Mouse (Mus musculus) brain, embryonic 18.5 days (tissue): Measurements from ENCODE around the gene Prpf18.
"Not testable (repeated sequence)": the region's sequence is repeated elsewhere in the genome, so short reads cannot be mapped to it uniquely, and the experiment has no call there.

Experiments used
- DNase-seq: peaks from one replicate; pipeline ENCODE4 v3.0.0-alpha.2; 2012; ENCODE audit warnings: low read depth, low spot score

Gene Prpf18

DNA sequence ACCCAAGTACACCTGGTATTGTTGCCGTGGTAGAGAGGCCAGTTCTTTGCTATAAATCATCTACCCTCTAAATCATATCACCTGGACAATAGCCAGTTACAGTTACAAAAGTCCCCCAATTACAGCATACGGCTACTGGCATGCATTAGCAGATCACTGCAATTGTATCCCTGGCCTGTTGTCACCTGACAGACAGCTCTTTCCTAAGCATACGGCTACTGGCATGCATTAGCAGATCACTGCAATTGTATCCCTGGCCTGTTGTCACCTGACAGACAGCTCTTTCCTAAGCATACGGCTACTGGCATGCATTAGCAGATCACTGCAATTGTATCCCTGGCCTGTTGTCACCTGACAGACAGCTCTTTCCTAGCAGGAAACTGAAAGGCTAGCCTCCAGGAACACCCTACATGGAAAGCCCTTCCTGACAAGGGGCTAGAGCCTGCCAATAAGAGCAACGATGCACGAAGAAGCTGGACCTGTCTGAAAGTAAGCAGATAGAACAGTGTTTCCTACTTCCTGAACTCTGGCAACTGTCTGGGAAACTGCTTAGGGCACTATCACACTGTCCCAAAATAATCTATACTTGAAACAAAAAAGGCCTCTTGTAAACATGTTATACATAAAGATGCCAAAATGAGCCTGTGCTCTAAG lies 37.5 kb downstream of the Prpf18 start:
- not testable (repeated sequence) for DNase-seq

DNA sequence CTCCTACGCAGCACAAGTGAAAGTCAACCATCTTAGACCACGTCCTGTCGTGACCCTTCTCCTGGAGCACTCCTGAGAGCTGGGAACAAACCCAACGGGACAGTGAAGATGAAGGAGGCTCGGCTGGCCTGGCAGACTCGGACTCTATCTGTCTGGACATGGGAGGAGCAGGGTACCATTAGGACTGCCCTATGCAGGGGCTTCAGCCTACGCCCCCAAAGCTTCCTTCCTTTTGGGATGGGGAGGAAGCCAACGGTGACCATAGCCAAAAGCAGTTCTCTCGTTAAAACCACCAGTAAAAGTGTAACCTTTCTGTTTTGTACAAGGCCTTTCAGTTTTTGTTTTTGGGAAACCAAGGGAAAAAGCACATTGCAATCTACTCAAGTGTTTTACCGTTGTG lies 40.2 kb downstream of the Prpf18 start:
- no peak for DNase-seq

DNA sequence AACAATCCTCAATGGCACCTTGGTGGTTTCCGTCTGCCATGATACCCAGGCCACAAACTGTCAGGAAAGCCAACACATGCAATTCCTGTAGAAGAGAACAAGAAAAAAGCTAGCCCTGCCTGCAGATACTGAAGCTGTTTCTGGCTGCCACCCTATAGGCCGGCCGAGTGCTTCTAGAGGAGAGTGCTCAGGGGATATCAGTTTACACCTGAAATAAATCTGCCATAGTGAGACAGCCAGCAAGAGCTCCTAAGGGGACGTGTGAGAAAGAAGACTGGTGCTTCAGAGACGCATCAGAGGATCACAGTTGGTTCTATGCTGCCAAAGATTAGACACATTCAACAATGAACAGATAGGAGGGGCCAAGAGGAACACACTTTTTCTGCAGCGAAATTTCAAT lies 40.6 kb downstream of the Prpf18 start:
- DNase-seq, result no peak

DNA sequence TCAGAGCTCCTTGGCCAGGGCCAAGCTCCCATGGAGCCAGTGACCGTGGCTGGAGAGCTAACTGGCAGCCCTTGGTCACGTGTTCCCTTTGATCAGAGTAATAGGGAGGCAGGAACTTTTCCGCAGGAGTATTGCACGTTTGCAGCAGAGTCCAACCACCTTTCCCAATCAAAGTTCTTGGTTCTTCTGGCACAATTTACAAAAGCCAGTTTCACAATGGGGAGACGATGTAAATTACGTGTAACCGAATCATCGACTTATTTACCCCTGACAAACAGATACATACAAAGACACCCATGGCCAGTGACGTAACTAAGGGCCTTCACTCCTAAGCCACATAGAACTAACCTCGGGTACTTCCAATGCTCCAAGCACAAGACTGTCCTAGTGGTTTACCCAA lies 42.5 kb downstream of the Prpf18 start:
- no peak for DNase-seq

DNA sequence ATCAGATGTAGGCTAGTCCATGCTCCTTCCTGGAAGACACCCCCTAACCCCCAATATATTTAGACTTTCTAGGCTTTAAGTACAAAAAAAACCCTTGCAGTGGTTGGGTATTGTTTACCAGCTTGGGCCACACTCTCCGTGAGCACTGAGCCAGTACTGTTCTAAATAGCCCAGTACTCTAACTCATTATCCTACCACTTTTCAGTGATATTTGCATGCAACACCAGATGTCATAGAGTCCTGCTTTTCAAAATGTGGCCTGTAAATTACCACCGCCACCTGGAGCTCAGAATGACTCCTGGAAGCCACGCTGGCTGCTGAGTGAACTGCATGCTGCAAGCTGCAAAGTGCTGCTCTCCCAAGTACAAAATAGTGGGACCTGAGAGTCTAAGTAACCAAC lies 43.7 kb downstream of the Prpf18 start:
- DNase-seq, result no peak

DNA sequence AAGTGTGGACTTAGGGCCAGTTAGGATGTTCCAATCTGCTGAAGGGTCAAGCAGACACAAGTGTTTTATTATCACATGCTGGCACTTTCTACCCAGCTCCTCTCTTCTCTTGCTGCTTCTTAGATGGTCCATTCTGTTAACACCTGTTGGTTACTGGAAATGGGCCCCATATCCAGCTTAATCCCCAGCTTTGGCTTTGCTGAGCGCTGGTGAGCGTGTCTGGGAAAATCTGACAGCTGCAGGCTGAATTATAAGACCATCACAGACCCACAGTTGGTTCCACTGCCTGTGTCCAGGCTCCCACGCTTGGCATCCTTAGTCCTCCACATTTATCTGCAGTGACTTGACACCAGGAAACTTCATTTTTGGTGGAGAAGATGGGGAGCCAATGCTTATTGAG lies 45.4 kb downstream of the Prpf18 start:
- DNase-seq, result no peak

DNA sequence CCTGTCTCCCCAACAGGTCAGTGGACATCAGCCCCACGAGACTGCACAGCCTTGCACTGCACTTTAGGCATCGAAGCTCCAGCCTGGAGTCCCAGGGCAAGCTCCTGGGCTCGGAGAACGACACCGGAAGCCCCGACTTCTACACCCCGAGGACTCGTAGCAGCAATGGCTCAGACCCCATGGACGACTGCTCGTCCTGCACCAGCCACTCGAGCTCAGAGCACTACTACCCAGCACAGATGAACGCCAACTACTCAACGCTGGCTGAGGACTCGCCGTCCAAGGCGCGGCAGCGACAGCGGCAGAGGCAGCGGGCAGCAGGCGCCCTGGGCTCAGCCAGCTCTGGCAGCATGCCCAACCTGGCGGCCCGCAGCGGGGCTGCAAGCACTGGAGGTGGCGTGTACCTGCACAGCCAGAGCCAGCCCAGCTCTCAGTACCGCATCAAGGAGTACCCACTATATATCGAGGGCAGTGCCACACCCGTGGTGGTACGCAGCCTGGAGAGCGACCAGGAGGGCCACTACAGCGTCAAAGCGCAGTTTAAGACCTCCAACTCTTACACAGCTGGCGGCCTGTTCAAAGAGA lies 48.5 kb downstream of the Prpf18 start:
- DNase-seq, result no peak

DNA sequence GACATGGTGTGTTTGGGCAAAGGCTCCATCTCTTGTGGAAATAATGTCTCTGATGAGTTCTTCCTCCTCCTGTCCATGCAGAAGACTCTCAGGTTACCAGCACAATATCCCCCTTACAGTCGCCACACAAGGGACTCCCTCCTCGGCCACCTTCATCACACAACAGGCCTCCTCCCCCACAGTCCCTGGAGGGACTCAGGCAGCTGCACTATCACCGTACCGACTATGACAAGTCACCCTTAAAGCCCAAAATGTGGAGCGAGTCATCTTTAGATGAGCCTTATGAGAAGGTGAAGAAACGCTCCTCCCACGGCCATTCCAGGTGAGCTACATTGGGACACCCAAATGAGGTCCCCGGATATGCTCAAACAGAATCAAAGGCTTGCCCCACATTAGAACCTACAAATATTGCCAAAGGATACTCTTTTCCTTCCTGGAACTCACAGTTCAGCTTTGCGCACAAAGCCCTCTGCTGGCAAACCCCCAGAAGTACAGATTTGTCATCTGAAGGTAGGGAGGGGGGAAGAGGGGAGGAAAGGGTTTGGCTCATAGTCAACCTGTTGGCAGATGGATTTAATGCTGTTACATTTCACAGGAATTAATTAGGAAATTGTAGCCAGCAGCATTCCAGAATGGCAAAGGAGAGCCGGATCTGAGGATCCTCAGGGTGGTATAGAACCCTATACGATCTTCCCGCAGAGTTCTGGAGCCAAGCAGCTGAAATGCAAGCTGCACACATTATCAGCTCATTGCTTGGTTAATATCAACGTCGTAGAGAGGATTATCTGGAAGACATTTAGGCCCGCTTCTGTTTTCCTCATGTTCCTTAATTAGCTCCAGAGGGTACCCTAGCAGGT lies 50.7 kb downstream of the Prpf18 start:
- DNase-seq, result peak; percentile 49

DNA sequence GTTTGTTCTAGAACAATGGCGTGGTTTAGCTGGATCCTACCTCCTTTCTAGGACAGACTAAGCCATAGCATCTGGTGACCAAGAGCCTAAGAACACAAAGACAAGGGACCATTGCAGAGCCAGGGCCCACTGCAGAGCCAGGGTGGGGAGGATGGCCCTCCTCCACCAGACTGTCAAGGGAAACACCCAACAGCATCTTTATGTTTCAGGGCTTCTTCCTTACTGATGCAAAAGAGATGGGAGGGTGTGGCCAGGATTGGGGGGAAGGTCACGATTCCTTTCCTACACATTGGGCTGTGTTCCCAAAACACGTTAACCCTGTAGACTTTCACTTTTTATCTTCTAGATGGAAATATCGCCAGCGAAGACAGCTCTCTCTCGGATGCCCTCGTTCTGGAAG lies 54.9 kb downstream of the Prpf18 start:
- DNase-seq, result no peak

DNA sequence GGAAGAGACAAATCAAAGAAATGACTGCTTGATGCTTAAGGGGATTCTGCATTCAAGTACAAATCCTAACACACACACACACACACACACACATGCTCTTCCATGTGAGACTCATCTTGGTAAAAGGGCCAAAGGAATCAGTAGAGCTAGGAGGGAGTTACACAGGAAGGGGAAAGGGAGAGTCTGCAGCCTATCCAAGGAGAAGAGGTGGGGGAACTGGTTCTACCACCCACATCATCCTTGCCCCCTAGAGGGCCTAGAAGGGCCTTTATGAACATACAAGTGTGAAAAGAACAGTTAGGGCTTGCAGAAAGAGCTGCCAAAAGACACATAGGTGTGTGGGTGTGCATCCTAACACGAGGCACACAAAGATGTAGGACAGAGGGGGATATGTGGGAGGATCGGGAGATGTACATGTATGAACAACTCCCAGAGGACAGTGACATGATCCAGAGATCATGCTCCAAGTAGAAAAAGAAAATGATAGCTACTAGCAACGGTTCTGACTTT lies 58.0 kb downstream of the Prpf18 start:
- no peak for DNase-seq

DNA sequence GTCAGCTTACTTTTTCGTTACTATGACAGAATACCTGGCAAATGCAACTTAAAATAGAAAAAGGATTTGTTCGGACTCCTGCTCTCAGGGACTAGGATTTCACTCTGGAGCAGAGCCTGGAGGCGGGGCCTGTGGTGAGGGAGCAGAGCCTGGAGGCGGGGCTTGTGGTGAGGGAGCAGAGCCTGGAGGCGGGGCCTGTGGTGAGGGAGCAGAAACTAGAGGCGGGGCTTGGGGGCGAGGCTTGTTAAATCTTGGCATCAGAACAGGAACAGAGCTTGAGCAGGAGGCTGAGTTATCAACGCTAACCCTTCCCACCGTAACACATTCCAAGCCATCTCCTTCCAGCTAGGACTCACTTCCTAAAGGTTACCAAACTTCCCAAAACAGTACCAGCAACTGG lies 58.5 kb downstream of the Prpf18 start:
- DNase-seq, result no peak

DNA sequence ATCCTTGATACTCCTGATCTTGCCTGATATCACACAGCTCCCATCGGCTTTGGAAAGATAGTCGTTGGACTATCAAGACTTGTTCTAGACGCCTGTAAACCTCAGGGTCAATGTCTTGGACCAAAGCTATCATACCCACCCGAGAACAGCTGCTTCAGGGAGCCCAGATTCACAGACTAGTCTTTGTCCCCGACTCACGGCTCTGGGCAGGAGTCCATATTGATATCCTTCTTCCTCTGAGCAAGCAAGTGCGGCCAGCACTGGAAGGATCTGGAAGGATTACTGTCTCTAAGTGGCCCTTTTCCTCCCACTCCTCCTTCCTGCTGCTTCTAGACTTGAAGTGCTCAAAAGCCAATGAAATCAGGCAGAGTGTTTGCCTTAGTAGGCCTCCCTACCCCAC lies 59.2 kb downstream of the Prpf18 start:
- DNase-seq, result no peak

DNA sequence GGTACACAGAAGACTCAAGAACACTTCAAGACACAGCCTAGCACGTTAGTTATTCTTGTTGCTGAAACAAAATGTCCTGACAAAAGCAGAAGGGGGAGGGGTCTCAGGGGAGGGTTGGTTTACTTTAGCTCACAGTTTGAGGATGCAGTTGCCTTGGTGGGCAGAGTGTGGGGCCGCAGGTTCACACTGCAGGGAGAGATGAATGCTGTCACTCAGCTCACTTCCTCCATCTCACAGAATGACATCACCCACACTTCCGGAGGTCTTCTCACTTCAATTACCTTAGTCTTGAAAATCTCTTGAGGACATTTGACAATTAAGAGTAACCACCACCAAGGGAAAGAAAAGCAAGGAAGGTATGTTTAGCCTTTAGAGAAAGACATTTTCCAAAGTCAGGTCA lies 60.3 kb downstream of the Prpf18 start:
- DNase-seq, result no peak

DNA sequence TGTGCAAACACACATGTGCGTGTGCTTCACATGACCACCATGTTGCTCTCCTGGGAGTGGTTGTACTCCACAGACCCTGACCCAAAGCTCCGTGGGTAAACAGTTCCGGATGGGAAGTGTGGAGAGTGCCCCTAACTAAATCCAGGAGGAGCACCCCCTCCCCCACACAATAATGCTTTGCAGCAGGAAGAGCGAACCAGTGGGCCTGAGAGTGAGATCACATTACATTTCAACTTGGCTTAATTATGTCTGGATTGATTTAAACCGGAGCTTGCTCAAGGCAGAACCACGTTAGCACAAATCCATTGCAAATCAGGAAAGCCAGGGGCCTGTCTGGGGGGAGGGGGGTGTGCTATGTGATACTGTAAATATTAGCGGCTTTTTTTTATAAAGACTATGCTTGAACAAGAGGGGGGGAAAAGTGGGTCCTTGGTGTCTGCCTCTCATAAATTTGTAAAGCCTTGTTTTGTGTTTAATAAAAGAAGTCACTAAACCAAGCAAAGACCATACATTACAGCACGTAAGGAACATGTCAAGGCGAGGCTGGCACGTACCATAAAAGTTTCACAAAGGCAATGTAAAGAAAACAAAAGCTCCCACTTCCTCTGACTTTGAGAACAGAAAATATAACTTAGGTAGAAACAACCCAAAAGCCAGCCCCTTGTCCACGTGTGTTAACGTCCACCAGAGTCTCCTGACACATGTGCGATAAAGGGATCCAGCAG lies 64.1 kb downstream of the Prpf18 start:
- DNase-seq, result no peak

DNA sequence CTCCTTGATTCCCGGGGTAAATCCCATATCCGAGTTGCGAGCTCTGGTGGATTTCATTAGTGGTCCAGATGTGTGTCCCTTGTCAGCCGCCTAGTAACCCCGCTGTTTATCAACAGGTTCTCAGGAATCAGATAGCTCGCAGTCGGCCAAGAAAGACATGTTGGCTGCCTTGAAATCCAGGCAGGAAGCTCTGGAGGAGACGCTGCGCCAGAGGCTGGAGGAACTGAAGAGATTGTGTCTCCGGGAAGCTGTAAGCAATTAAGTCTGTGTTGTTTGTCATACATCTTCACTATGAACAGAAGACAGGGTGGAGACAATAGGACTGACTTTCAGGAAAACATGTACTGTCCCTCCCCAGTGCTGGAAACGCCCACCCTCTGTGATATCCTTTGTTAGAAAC lies 65.7 kb downstream of the Prpf18 start:
- DNase-seq, result no peak

DNA sequence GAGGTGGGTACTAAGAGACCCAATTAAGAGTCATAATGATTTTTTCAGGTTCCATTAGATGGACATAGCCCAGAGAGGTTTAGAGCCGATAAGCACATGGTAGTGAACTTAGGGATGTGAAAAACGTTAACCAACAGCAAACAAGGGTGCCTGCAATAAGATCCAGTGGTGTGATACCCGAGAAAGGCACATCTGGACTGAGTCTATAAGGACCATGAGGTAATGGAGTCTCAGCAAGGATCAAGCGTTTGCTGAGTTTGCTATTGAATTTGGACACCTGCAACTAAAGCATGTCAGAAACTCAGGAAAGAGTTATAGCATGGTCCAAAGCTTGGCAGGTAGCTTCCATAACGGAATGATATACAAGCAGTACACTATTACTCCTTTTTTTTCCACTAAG lies 67.7 kb downstream of the Prpf18 start:
- no peak for DNase-seq

DNA sequence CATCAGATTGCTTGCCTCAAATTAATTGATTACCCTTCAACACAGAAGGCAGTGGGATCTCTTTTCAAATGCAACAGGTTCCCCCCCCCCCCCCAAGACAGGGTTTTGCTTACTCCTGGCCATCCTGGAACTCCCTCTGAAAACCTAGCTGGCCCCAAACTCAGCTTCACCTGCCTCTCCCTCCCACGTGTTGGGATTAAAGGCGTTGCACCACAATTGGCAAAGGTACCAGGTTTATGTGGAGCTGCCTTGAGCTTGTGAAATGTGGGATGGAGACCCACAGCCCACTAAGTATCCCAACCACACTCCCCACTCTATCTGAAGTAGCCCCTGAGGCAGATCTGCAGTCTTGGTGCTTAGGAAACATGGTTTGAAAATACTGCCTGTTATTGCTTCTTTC lies 69.0 kb downstream of the Prpf18 start:
- no peak for DNase-seq

DNA sequence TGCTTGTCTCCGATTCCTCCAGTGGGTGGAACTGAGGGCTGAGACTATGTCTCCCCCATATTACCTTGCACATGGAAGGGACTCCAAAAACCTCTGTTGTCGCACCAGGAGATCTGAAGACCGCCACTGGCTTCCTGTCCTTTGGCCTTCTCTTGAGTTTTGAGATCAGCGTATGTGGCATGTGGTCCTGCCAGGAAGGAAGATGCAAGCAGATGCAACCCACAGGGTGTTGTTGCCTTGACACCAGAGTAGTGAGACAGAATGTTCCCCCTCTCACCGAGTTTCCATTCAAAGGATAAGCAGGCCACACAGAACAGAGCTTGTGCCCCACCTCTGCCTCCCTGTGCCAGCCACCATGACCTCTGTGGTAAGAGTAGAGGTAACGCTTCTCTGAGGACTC lies 71.2 kb downstream of the Prpf18 start:
- no peak for DNase-seq

DNA sequence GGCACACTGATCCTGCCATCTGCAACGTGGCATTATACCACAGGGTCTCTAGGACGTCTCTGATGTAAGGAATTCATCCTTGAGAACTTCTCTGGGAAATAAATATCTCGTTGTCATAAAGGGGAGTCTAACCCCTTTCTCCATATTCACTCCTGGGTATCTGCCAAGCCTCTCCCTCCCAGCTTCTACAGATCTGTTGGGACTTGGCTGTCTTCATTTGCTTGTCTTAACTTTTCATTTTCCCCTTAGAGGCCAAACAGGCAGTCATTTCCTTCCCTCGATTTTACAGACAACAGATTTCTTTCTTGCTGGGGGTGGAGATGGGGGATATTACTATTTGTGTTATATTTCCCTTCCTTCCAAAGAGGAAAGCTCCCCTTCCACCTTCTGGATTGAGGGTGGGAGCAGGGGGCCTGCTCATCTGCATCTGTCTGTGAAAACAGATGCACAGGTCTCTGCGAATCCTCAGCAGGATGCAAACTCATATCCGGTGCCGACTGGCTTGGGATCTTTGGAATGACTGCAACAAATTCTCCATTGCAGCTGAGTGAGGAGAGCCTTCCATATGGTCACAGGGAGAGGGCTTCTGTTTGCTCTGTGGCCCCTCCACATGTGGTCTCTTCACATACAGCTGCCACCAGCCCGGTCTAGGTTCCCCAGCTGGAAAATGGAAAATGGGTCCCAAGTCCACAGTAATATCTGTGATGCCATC lies 72.4 kb downstream of the Prpf18 start:
- DNase-seq, result no peak

DNA sequence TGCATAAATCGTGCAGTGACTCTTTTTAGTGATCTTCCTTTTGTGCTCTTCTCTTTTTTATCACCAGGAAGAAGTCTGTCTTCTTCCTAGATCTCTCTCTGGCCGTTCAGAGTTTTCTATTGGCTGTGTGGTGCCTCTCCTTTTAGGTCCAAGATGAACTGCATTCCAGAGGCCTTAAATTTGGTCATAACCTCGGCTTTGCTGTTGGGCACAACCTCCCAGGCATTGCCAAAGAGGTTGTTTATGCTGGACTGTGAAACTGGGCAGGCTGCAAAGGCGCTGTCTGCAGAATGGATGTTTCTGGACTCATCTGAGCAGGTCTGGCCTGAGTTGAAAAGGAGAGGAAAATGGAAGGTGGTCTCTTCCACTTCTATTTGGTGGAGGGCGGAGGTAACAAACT lies 73.6 kb downstream of the Prpf18 start:
- DNase-seq, result no peak

DNA sequence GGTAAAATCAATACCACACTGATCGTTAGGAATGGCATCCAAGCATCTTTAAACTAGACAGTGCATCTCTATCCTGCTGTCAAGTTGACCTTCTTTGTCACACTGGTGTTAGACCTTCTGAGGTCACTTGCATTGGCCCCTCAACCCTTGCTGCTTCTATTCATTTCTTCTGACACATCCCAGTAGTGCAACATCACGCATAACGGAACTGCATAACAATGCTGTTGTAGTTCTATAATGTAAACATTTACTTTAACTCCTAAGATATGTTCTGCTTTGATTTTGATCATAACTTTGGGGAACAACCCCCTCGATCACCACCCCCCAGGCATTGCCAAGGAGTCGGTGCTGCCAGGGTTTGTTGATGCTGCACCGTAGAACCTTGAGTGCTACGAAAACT lies 75.9 kb downstream of the Prpf18 start:
- no peak for DNase-seq

DNA sequence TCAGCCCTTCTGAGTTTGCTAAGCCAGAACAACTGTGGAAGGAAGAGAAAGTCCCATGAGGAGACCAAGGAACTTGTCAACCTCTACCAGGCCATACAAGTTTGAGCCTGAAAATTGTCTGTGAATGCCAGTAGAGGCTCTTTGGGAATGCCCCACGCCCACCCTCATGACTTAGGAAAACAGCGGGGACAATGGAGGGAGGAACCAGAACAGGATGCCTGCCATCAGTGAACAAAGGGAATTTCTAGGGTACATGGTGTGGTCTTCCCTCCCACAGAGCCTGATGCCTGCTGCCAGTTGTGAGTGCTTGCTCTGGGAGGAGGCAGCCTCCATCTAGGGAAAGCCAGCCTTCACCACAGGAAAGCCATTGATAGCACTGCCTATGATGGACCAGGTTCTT lies 76.8 kb downstream of the Prpf18 start:
- no peak for DNase-seq
